Mouse (Mus musculus): ENCODE results near the gene Atf7. TPM values are rescaled to one million over a fixed set of nuclear protein-coding genes. Genes with fewer than 3 reads are reported as not detected.
A peak's percentile ranks its signal among the peaks of the same experiment; 100 is the strongest.

Atf7 gene
- polyA plus RNA-seq, 1 experiment from 2014 or later = 14.3 TPM

DNA sequence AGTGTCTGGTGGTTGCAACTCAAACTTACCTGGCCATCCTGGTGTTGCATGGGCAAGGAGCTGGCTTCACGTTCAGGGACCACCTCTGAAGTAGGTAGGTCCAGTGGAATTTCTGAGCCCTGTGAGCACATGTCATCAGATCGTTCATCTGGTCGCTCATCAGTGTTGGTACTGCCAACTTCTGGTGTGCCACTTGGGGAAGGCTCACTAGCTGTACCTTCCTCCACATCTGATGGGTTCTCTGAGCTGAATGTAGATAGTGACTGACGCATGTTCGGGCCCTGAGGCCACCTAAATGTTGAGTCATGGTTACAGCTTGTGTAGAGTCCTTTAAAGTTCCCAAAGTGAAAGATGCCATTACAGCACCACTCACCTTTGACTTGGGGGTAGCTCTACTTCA is 124.8 kb downstream of the Atf7 start:
- Histone ChIP-seq H3K4me1 (no peaks in the 10 kb centered on the region), H3K9me3 (replicated peaks) (no peaks in the 10 kb centered on the region), H3K4me3 (no peak overlapping the region), H3K4me2 (no peak overlapping the region), H3K27ac (no peak overlapping the region), H3K36me3 (peaks cover 94% of the 10 kb centered on the region), H3K27me3 (replicated peaks) (no peaks in the 10 kb centered on the region), H3K9ac (no peak overlapping the region)
- 82% methylated on average over 5 of the region's 5 CpGs for WGBS (ENCODE audit: insufficient replicate concordance)
- no peak for ATAC-seq

DNA sequence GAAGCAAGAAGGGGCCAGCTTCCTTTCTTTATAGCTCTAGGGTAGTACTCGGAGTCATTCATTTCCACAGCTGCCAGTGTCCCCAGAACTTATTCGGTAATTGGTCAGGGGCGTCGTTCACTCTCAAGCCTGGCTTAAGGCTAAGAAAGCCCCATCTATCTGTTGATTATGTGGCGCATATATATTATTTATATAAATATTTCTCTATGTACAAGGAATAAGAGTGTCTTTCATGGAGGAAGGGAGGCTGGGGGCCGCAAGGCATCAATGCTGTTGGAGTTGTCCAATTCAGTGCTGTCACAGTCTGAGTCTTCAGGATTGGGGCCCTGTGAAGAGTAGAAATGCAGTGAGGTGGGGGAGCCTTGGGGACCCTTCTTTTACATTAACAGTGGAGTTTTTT is 125.4 kb downstream of the Atf7 start:
- Histone ChIP-seq H3K27ac (no peak overlapping the region), H3K4me2 (no peak overlapping the region), H3K36me3 (peaks cover 99% of the 10 kb centered on the region), H3K4me1 (no peaks in the 10 kb centered on the region), H3K27me3 (replicated peaks) (no peaks in the 10 kb centered on the region), H3K4me3 (no peak overlapping the region), H3K9me3 (replicated peaks) (no peaks in the 10 kb centered on the region), H3K9ac (no peak overlapping the region)
- 95% methylated on average over 6 of the region's 6 CpGs for WGBS (ENCODE audit: insufficient replicate concordance)
- no peak for ATAC-seq

DNA sequence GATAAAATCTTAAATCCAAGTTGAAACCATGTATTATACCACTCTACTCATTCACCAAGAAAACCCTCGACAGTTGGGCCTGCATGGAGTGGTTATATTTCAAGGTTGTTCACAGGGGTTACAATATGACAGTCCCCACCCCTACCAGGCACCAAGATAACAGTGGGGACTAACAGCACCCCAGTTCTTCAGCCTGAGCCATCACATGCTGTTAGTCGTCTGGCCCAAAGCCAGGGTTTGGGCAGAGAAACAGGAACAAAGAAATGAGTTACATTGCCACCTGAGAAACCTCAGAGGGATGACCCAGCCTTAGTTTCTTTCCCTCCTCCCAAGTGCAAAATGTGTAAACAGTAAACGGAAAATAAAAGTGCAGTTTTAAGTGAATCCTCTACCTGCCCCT is 125.9 kb downstream of the Atf7 start:
- H3K27ac ChIP-seq = no peak overlapping the region
- no peak for ATAC-seq
- H3K4me3 ChIP-seq = no peak overlapping the region
- no peaks in the 10 kb centered on the region for H3K9me3 ChIP-seq (replicated peaks)
- 64% methylated on average over 3 of the region's 3 CpGs for WGBS (ENCODE audit: insufficient replicate concordance)
- no peak overlapping the region for H3K4me2 ChIP-seq
- no peak overlapping the region for H3K9ac ChIP-seq
- peaks cover 99% of the 10 kb centered on the region for H3K36me3 ChIP-seq
- no peaks in the 10 kb centered on the region for H3K27me3 ChIP-seq (replicated peaks)
- no peaks in the 10 kb centered on the region for H3K4me1 ChIP-seq

DNA sequence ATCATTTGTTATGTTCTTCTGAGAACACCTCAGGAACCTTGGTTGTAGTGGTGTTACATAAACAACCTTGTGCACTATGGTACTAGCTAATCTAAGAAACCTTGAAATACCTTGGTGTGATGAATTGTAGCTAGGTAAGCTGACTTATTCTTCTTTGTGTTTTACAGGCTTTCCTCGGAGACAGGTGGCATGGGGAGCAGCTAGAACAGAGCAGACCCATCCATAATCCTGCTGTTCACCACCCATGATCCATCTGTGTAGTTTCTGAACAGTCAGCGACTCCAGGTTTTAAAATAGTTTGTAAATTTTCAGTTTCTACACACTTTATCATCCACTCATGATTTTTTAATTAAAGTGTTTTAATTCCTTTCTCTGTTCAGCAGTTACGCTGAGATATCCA is 126.9 kb downstream of the Atf7 start:
- 90% methylated on average over 3 of the region's 3 CpGs for WGBS (ENCODE audit: insufficient replicate concordance)

DNA sequence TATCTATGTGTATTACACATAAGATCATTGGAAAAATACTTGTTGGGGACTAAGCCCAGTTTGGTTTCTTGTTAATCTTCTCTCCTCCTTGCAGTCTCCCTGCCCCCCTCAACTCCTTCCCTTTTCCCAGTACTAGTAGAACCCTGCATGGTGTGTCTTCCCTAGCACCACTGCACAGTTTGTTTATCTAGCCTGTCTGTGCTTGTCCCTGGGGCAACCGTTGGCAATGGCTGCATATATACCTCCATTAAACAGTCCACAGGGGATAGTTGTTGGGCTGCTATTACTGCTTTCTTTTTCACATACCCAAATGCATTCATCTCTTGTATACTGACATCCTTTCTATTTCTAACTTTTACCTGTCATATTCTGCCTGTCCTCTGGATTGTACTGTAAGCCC is 137.6 kb downstream of the Atf7 start:
- no peaks in the 10 kb centered on the region for H3K9me3 ChIP-seq (replicated peaks)
- H3K4me2 ChIP-seq = no peak overlapping the region
- H3K36me3 ChIP-seq = peaks cover 93% of the 10 kb centered on the region
- WGBS (ENCODE audit: insufficient replicate concordance) = 86% methylated on average over 1 of the region's 1 CpGs
- H3K27me3 ChIP-seq (replicated peaks) = no peaks in the 10 kb centered on the region
- H3K4me1 ChIP-seq = no peaks in the 10 kb centered on the region
- no peak overlapping the region for H3K4me3 ChIP-seq
- H3K9ac ChIP-seq = no peak overlapping the region
- no peak for ATAC-seq
- no peak overlapping the region for H3K27ac ChIP-seq

More for the DNA sequence above, 126.9 kb downstream of the Atf7 start:
- Histone ChIP-seq H3K27ac (no peak overlapping the region), H3K4me1 (no peaks in the 10 kb centered on the region), H3K9me3 (replicated peaks) (no peaks in the 10 kb centered on the region), H3K27me3 (replicated peaks) (no peaks in the 10 kb centered on the region), H3K4me3 (no peak overlapping the region), H3K9ac (no peak overlapping the region), H3K36me3 (peaks cover 99% of the 10 kb centered on the region), H3K4me2 (no peak overlapping the region)
- no peak for ATAC-seq

DNA sequence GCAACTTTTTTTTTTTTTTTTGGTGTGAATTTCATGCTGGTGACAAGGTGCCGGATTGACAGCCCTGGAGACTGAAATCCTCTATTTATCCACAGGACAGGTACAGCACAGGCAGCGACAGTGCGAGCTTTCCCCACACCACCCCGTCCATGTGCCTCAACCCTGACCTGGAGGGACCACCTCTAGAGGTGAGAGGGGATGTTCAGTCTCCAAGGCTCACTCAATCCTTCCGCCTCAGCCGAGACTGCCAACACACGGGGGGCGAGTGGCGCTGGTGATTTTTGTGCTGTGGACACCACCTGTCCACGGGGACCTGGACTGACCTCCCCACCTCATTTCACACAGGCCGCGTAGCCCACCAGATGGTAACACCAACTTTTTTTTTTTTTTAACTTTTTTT is 139.4 kb downstream of the Atf7 start:
- H3K27me3 ChIP-seq (replicated peaks) = no peaks in the 10 kb centered on the region
- no peak overlapping the region for H3K27ac ChIP-seq
- no peak overlapping the region for H3K4me3 ChIP-seq
- 88% methylated on average over 12 of the region's 12 CpGs for WGBS (ENCODE audit: insufficient replicate concordance)
- no peaks in the 10 kb centered on the region for H3K4me1 ChIP-seq
- ATAC-seq = no peak
- no peak overlapping the region for H3K9ac ChIP-seq
- no peaks in the 10 kb centered on the region for H3K9me3 ChIP-seq (replicated peaks)
- peaks cover 95% of the 10 kb centered on the region for H3K36me3 ChIP-seq
- no peak overlapping the region for H3K4me2 ChIP-seq

DNA sequence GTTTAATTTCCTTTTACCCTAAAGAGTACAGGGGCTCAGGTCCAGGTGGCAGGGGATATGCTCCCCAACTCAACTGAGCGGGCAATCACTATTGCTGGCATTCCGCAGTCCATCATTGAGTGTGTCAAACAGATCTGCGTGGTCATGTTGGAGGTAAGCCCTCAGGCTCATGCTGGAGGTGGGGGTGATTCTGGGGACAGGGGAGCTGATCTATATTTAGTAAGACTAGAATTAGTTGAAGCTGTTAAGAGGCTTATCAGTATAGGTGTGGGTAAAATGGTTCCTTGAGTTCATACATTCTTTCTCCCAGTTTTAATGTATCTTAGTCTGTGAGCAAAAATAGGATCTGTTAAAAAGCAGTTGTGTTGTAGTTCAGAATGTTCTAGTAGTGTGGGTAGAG is 142.1 kb downstream of the Atf7 start:
- H3K27ac ChIP-seq = no peak overlapping the region
- H3K27me3 ChIP-seq (replicated peaks) = no peaks in the 10 kb centered on the region
- H3K36me3 ChIP-seq = peaks cover 93% of the 10 kb centered on the region
- H3K4me2 ChIP-seq = no peak overlapping the region
- H3K4me1 ChIP-seq = no peaks in the 10 kb centered on the region
- ATAC-seq = no peak
- no peak overlapping the region for H3K4me3 ChIP-seq
- WGBS (ENCODE audit: insufficient replicate concordance) = 91% methylated on average over 3 of the region's 3 CpGs
- no peak overlapping the region for H3K9ac ChIP-seq
- H3K9me3 ChIP-seq (replicated peaks) = no peaks in the 10 kb centered on the region

MicroRNAs encoded within 50 kb of the gene (microRNA counts, 519-probe panel; counts per million panel counts)
- 582 counts per million, percentile 70 among the panel's probes with 10 or more counts for microRNA mmu-miR-688

Small RNAs within 50 kb of the gene (microRNA-seq; reads per million reads assigned to microRNA genes)
- gene Mir688 = not detected

Other genes starting within 250 kb of the Atf7 start
- gene Sp1, start 219.3 kb downstream of the Atf7 start, polyA plus RNA-seq (2016; fragmentation: Nextera tagmentation; extraction: Ambion mirVana) = 5.1 and 5.6 TPM in 2 replicates
- gene Amhr2, start 180.1 kb downstream of the Atf7 start, polyA plus RNA-seq (2016; fragmentation: Nextera tagmentation; extraction: Ambion mirVana) = 0.12 and 0.31 TPM in 2 replicates
- gene Prr13, start 166.4 kb downstream of the Atf7 start, polyA plus RNA-seq (2016; fragmentation: Nextera tagmentation; extraction: Ambion mirVana) = 119 and 126 TPM in 2 replicates
- 101 and 104 TPM in 2 replicates for gene Pcbp2, start 154.9 kb downstream of the Atf7 start, polyA plus RNA-seq (2016; fragmentation: Nextera tagmentation; extraction: Ambion mirVana)
- not detected in 2 replicates for gene Gm10337, start 121.7 kb downstream of the Atf7 start, polyA plus RNA-seq (2016; fragmentation: Nextera tagmentation; extraction: Ambion mirVana)
- gene Map3k12, start 108.4 kb downstream of the Atf7 start, polyA plus RNA-seq (2016; fragmentation: Nextera tagmentation; extraction: Ambion mirVana) = 4.2 and 4.5 TPM in 2 replicates
- 63.5 and 66.7 TPM in 2 replicates for gene Tarbp2, start 107.3 kb downstream of the Atf7 start, polyA plus RNA-seq (2016; fragmentation: Nextera tagmentation; extraction: Ambion mirVana)
- 1.0 TPM in 2 replicates for gene Npff, start 100.5 kb downstream of the Atf7 start, polyA plus RNA-seq (2016; fragmentation: Nextera tagmentation; extraction: Ambion mirVana)
- gene Gm28047, start 397 bp downstream of the Atf7 start, polyA plus RNA-seq (2016; fragmentation: Nextera tagmentation; extraction: Ambion mirVana) = not detected in 2 replicates
- 39.6 and 42.2 TPM in 2 replicates for gene Atp5g2, start 46.9 kb upstream of the Atf7 start, polyA plus RNA-seq (2016; fragmentation: Nextera tagmentation; extraction: Ambion mirVana)
- gene Calcoco1, start 96.7 kb upstream of the Atf7 start, polyA plus RNA-seq (2016; fragmentation: Nextera tagmentation; extraction: Ambion mirVana) = 8.7 and 10.3 TPM in 2 replicates